Mouse (Mus musculus): ENCODE measurements at regions not wholly inside any gene's neighbourhood (a gene's known extent, or its start where the extent isn't known, plus 50 kb on each side); places are given as distances from the start of the nearest gene placed in this dataset.

DNA sequence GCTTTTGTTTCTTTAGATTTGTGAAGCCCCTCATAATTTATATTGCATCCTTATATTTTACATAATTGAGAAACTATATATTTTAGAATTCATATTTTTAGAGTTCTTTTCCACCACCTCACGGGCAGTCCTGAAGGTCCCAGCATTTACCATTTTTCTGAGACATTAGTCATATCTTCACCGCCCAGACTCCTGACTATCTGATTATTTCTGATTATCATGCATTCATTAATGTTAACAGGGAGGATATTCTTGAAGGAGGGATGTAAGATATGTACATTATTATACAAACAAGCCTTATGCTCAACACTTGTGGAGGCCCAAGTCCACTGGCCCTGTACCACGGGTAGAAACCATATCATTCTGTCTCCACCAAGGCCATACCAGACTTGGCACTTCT is 743.4 kb downstream of the Hace1 start:
- TF ChIP-seq POLR2A (IDR thresholded peaks at IDR 0.05; ENCODE audit: control insufficient read depth, low read depth, low read length) (no peak), CTCF (IDR thresholded peaks at IDR 0.05; ENCODE audit: control insufficient read depth, insufficient read depth, insufficient replicate concordance, low read depth, low read length) (no peak)
